Mouse (Mus musculus) gastrocnemius, adult 2 months (tissue): Measurements from ENCODE around the gene Ccdc163. TPM values are rescaled to one million over a fixed set of nuclear protein-coding genes. Genes with fewer than 3 reads are reported as not detected.

Experiments used
- DNase-seq: peaks from one replicate; pipeline ENCODE4 v3.0.0; 2022
- H3K27ac ChIP-seq: fragments of 200-600 bp; 2 replicates; pipeline ENCODE4 v1.8.1; 2022; ENCODE audit warnings: mild to moderate bottlenecking
- H3K4me3 ChIP-seq: fragments of 200-600 bp; 2 replicates; pipeline ENCODE4 v1.8.1; 2022; ENCODE audit warnings: mild to moderate bottlenecking, moderate library complexity
- CTCF ChIP-seq: fragments of 200-600 bp; IDR thresholded peaks from 2 replicates; pipeline ENCODE4 v1.8.1; 2022; ENCODE audit warnings: antibody characterized with exemption, mild to moderate bottlenecking, moderate library complexity
- intact Hi-C: fragments of 180-260 bp; cut with DNase I; formaldehyde crosslinking; loops from one replicate; pipeline ENCODE4 v1.15.1; 2025
- total RNA-seq, 2 experiments: library from RNA; stranded (reverse); gene quantifications; 2 replicates each; pipeline ENCODE4 v1.2.3; 2021

Gene Ccdc163
- total RNA-seq, 2 experiments from 2014 or later, result 1.9 to 3.8 TPM

DNA sequence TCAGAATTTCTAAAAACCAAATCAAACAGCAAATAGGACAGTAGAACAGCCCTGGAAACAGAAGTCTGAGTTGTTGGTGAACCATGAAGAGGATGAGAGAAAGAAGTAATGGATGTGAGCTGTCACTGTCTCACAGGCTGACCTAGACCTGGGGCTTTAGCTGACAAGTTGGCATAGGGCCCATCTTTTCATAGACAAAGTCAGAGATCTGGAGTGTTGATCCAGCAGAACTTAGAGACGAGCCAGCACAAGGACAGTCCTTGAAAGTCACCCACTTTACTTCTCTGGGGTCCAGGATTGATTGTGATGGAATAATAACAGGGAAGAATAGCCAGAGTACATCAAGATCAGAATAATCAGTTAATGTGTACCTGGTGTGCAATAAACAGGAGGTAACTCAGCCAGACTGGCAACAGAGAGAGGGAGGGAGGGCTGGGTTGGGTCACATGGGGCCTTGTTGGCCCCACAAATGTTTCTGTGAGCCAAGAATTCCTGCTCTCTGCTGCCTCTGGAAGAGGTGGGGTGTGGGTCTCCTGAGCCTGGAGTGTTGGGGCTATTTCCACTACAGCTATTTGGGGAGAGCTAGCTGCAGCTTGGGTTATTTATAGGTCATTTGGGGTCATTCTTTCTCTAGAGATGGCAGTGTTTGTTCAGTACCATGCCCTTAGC is 88.3 kb downstream of the Ccdc163 start:
- Histone ChIP-seq H3K4me3 (no peak overlapping the region; the same call in 1 of the 2 replicates), H3K27ac (peak overlapping the region; percentile 84)
- peak; percentile 53 for DNase-seq
- intact Hi-C loops, result no loop called here
- TF ChIP-seq CTCF, result no peak

DNA sequence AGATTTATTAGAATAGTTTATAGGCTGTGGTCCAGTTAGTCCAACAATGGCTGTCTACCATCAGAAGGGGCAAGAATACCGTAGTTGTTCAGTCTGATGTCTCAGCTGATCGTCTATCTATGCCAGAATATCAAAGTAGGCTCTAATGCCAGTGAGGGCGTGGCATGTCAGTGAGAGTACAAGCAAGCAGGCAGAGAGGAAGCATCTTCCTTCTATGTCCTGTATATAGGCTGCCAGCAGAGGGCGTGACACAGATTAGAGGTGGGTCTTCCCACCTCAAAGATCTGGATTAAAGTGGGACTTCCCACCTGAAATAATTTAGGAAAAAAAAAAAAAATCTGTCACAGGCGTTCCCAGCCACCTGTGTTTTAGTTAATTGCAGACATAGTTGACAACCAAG is 91.6 kb downstream of the Ccdc163 start:
- Histone ChIP-seq H3K27ac (no peak overlapping the region), H3K4me3 (no peak overlapping the region)
- TF ChIP-seq CTCF, result peak; percentile 48
- DNase-seq, result no peak
- intact Hi-C loops, result no loop called here

Other genes starting within 250 kb of the Ccdc163 start
- 10 to 100 TPM; 94.1 to 96.3 TPM for gene Mast2, start 244.3 kb upstream of the Ccdc163 start, total RNA-seq
- gene Ipp, start 201.0 kb upstream of the Ccdc163 start, total RNA-seq, result 10 to 100 TPM; 17.7 to 17.8 TPM
- 10 to 100 TPM; 14.7 to 20.8 TPM for gene Tmem69, start 152.6 kb upstream of the Ccdc163 start, total RNA-seq
- 10 to 100 TPM; 38.1 to 38.7 TPM for gene Gpbp1l1, start 150.9 kb upstream of the Ccdc163 start, total RNA-seq
- 1 to 10 TPM; 1.4 to 2.0 TPM for gene Ccdc17, start 111.9 kb upstream of the Ccdc163 start, total RNA-seq
- gene Nasp, start 80.6 kb upstream of the Ccdc163 start, total RNA-seq, result 10 to 100 TPM; 11.5 to 11.8 TPM
- 100 to 1,000 TPM; 178 to 196 TPM for gene Akr1a1, start 56.8 kb upstream of the Ccdc163 start, total RNA-seq
- 100 to 1,000 TPM; 260 to 273 TPM for gene Prdx1, start 23.0 kb upstream of the Ccdc163 start, total RNA-seq
- 10 to 100 TPM; 25.5 to 46.4 TPM for gene Mmachc, start 103 bp upstream of the Ccdc163 start, total RNA-seq
- 1 to 10 TPM; 1.5 TPM for gene Tesk2, start 12.4 kb downstream of the Ccdc163 start, total RNA-seq
- gene Toe1, start 99.1 kb downstream of the Ccdc163 start, total RNA-seq, result 1 to 10 TPM; 4.1 to 5.4 TPM
- 1 to 10 TPM in 1 of 2 experiments, under 1 TPM in 1; 0.87 to 1.8 TPM for gene Mutyh, start 99.2 kb downstream of the Ccdc163 start, total RNA-seq
- gene Hpdl, start 113.2 kb downstream of the Ccdc163 start, total RNA-seq, result 1 to 10 TPM; 1.5 to 1.9 TPM
- gene Zswim5, start 168.9 kb downstream of the Ccdc163 start, total RNA-seq, result under 1 TPM in 1 of 2 experiments, not detected in 1; 0.14 TPM